Mouse (Mus musculus): ENCODE results near the gene Vrk2. TPM values are rescaled to one million over a fixed set of nuclear protein-coding genes. Genes with fewer than 3 reads are reported as not detected.

The Vrk2 gene
- 6.6 TPM for polyA plus RNA-seq (2014; fragmentation: Illumina TruSeq; extraction: RNeasy Lipid Tissue Mini Kit (QIAGEN cat#74804); ENCODE audit: low read depth, low replicate concordance)

DNA sequence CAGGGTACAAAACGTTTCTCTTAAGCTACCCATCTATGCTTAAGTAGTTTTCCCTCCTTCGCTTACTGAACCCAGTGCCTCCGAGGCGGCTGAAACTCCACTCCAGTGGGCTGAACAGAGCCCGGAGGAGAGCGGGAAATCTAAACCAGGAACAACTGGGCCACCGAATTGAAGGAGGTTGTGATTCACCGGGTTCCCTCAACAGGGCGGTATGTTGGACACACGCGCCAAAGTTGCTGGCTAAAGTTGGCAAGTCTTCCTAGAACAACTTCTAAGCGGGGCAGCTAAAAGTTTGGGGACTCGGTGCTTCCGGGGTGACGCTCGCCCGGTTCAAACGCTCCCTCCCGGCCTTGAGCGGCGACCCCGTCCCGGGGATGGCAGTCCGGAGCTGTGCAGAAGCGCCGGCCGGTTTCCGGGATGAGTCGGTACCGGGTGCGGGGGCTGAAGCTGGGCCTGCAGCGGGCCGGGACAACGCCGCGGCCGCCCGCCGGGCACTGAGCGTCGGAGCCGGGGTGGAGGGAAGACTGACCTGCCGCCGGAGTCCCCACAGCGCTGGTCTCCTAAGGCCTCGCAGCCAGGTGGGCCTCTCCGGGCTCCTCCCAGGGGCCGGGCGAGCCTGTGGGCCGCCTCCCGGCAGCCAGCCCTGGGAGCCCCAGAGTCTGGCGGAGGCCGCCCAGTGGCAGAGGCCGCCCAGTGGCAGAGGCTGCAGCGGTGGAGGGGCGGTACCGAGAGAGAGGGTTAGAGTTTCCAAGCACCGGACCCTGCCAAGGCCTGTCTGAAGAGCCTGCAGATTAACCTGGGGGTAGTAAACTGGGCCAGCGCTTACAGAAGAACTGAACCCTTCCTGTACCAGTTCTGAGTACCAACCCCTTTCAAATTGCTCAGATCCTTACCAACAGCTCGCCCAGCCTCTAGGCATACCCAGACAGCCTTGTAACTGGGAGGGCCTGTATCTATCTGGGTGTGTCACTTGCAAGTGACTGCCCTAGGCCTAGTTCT lies at the start of gene Vrk2, which contains the start of gene Gm6899:
TSS of gene Vrk2 (minus strand) at position 939 of the 999 bp plus-strand sequence.
TSS of gene Gm6899 (plus strand) at position 181 of the 999 bp plus-strand sequence.

Other genes with a start within 250 kb of the Vrk2 start
- 10.5 TPM for gene Fancl, start 207.9 kb downstream of the Vrk2 start, polyA plus RNA-seq (2014; fragmentation: Illumina TruSeq; extraction: RNeasy Lipid Tissue Mini Kit (QIAGEN cat#74804); ENCODE audit: low read depth, low replicate concordance)
- gene Gm6899, start 758 bp downstream of the Vrk2 start, polyA plus RNA-seq (2014; fragmentation: Illumina TruSeq; extraction: RNeasy Lipid Tissue Mini Kit (QIAGEN cat#74804); ENCODE audit: low read depth, low replicate concordance): not detected